Mouse (Mus musculus): Measurements from ENCODE around the gene Igfbp2. TPM values are rescaled to one million over a fixed set of nuclear protein-coding genes. Genes with fewer than 3 reads are reported as not detected.

Gene Igfbp2
- total RNA-seq, 2 experiments from 2014 or later, result 71.2 to 74.0 TPM

DNA sequence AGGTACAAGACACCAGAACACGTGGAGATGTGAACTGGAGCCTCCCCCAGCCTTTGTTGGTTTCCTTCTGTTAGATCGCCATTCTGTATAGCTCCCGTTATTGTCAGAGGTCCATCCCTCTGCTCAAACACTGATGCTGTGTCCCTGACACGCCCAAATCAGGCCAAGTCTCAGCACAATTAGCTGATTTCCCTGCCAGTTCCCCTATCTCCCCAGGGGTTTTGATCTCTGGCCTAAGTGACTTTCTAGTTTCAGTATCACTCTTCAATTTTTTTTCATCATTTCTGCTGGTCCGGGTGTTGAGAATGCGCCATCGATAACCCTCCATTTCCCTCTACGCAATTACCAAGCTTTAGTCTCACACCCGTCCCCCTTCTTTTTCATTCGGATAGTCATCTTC, 1.4 kb upstream of the Igfbp2 start:
- no peak overlapping the region for H3K27ac ChIP-seq
- intact Hi-C loops (cut with DNase I), result loop anchor here (10.0 kb wide), 1 partner anchor 108 kb away; the partner anchor contains the start of gene Rpl37a
- no peak for DNase-seq (ENCODE audit: extremely low spot score in 1 of 2, low spot score in 2 of 2)
- TF ChIP-seq CTCF (IDR thresholded peaks at IDR 0.05), result no peak
- H3K4me3 ChIP-seq, result no peak overlapping the region

- Histone ChIP-seq H3K27ac (0 out of 2 replicates have a peak overlapping the region, but pooled peaks have one; percentile 24), H3K4me3 (peak overlapping the region; percentile 50)
- intact Hi-C loops (cut with DNase I), result loop anchor here (2.0 to 10.0 kb wide), 3 partner anchors 30 to 110 kb away; partner anchors contain the start of gene Rpl37a
- DNase-seq (ENCODE audit: extremely low spot score in 1 of 2, low spot score in 2 of 2), result peak; percentile 28 to 30
- no peak for TF ChIP-seq CTCF (IDR thresholded peaks at IDR 0.05)
These were observed 401 bp downstream of the Igfbp2 start for GRCm38 (mm10) chr1:72824707-72825101.

GRCm38 (mm10) chr1:72825286-72825685, 983 bp downstream of the Igfbp2 start:
- TF ChIP-seq CTCF (IDR thresholded peaks at IDR 0.05), result no peak
- H3K27ac ChIP-seq, result no peak overlapping the region
- DNase-seq (ENCODE audit: extremely low spot score in 1 of 2, low spot score in 2 of 2), result no peak
- intact Hi-C loops (cut with DNase I), result loop anchor here (2.0 to 10.0 kb wide), 3 partner anchors 30 to 110 kb away; partner anchors contain the start of gene Rpl37a
- H3K4me3 ChIP-seq, result peak overlapping the region; percentile 50

DNA sequence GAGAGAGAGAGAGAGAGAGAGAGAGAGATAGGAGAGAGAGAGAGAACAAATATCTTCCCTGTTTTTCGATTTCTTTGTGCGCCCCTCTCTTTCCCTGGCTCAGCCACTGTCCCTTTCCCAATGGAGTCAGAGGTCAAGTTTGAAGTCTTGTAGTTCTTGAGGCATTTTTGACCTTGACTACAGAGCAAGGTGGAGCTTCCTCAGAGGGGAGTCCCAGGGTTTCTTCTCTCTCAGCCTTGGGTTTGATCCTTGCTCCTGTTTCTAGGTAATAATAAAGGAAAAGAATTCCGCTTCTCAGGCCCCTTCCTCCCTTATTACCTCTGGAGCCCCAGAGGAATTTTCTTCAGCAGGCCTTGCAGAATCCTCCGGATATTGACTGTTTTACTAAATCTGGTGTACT, 1.6 kb downstream of the Igfbp2 start:
- no peak overlapping the region for H3K4me3 ChIP-seq

GRCm38 (mm10) chr1:72826446-72826845, 2.1 kb downstream of the Igfbp2 start:
- Histone ChIP-seq H3K4me3 (no peak overlapping the region), H3K27ac (no peak overlapping the region)
- no peak for DNase-seq (ENCODE audit: extremely low spot score in 1 of 2, low spot score in 2 of 2)
- no peak for TF ChIP-seq CTCF (IDR thresholded peaks at IDR 0.05)
- intact Hi-C loops (cut with DNase I), result loop anchor here (5.0 to 10.0 kb wide), 2 partner anchors 84 to 112 kb away; partner anchors contain the start of gene Rpl37a

More for the DNA sequence above, 1.6 kb downstream of the Igfbp2 start:
- no peak for DNase-seq (ENCODE audit: extremely low spot score in 1 of 2, low spot score in 2 of 2)
- intact Hi-C loops (cut with DNase I), result loop anchor here (2.0 to 10.0 kb wide), 3 partner anchors 29 to 111 kb away; partner anchors contain the start of gene Rpl37a
- H3K27ac ChIP-seq, result no peak overlapping the region
- TF ChIP-seq CTCF (IDR thresholded peaks at IDR 0.05), result no peak

DNA sequence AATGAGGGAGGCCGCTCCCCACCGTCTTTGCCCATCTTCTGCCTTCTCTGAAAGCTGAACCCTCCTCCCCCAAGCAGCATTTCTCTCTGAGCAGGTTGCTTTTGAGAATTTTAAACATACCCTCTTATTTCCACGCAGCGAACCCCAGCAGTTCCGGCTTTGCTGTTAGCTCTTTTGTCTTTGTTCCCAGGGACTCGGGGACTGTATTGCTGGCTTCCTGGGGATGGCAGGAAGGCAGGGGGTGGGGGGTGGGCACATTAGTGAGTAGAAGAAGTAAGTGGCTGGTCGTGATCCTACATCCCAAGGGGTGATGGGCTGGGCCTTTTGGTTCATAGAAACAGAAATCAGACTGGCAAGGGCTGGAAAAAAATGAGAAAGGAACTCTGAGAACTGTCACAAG, 2.6 kb downstream of the Igfbp2 start:
- intact Hi-C loops (cut with DNase I), result loop anchor here (5.0 to 10.0 kb wide), 2 partner anchors 85 to 112 kb away; partner anchors contain the start of gene Rpl37a
- H3K27ac ChIP-seq, result no peak overlapping the region

GRCm38 (mm10) chr1:72827411-72828315, 3.4 kb downstream of the Igfbp2 start:
- Histone ChIP-seq H3K27ac (no peak overlapping the region), H3K4me3 (no peak overlapping the region)
- intact Hi-C loops (cut with DNase I), result loop anchor here (5.0 to 10.0 kb wide), 2 partner anchors 85 to 113 kb away; partner anchors contain the start of gene Rpl37a
- TF ChIP-seq CTCF (IDR thresholded peaks at IDR 0.05), result no peak
- DNase-seq (ENCODE audit: extremely low spot score in 1 of 2, low spot score in 2 of 2), result no peak

More for the DNA sequence above, 2.6 kb downstream of the Igfbp2 start:
- H3K4me3 ChIP-seq, result no peak overlapping the region
- no peak for TF ChIP-seq CTCF (IDR thresholded peaks at IDR 0.05)
- DNase-seq (ENCODE audit: extremely low spot score in 1 of 2, low spot score in 2 of 2), result no peak

DNA sequence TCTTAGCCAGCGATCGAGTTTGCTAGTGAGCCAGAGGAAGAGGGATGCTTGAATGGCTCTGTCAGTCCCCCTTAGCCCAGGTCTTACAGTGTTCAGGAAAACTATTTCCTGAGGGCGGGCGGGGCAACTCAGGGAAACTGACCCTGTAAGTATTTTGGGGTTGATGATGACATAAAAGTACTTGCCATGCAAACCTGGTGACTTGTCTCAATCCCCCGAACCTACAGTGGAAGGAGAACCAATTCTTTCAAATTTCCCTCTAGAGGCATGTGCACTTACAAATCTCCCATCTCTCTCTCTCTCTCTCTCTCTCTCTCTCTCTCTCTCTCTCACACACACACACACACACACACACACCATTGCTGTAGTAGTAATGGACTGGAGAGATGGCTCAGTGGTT, 4.5 kb downstream of the Igfbp2 start:
- Histone ChIP-seq H3K4me3 (no peak overlapping the region), H3K27ac (no peak overlapping the region)
- no peak for DNase-seq (ENCODE audit: extremely low spot score in 1 of 2, low spot score in 2 of 2)
- intact Hi-C loops (cut with DNase I), result loop anchor here (5.0 to 10.0 kb wide), 2 partner anchors 87 to 114 kb away; partner anchors contain the start of gene Rpl37a
- no peak for TF ChIP-seq CTCF (IDR thresholded peaks at IDR 0.05)

GRCm38 (mm10) chr1:72830485-72830884, 6.2 kb downstream of the Igfbp2 start:
- DNase-seq (ENCODE audit: extremely low spot score in 1 of 2, low spot score in 2 of 2), result no peak
- no peak for TF ChIP-seq CTCF (IDR thresholded peaks at IDR 0.05)
- Histone ChIP-seq H3K4me3 (no peak overlapping the region), H3K27ac (no peak overlapping the region)
- intact Hi-C loops (cut with DNase I), result no loop called here

GRCm38 (mm10) chr1:72832715-72833153, 8.4 kb downstream of the Igfbp2 start:
- no peak overlapping the region for H3K4me3 ChIP-seq
- intact Hi-C loops (cut with DNase I), result no loop called here
- no peak for DNase-seq (ENCODE audit: extremely low spot score in 1 of 2, low spot score in 2 of 2)
- no peak overlapping the region for H3K27ac ChIP-seq
- TF ChIP-seq CTCF (IDR thresholded peaks at IDR 0.05), result no peak

DNA sequence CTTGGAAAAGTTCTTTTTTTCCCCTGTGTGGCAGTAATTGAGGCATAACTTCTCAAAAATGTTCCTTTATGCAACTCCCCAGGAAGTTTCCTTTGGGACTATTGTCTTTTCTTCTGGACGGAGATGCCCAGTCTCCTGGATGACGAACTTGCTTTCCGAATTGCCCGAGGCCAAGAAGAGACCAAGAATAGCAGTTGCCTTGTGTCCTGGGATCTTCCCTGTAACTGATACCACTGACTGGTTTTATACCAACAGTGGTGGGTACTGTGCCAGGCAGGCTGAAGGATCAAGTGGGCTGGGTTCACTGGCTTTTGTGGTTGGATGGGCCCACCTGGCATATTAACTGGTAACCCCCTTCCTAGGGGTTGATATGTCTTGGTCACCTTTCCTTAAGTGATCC, 9.3 kb downstream of the Igfbp2 start:
- H3K4me3 ChIP-seq, result no peak overlapping the region
- H3K27ac ChIP-seq, result no peak overlapping the region
- DNase-seq (ENCODE audit: extremely low spot score in 1 of 2, low spot score in 2 of 2), result no peak
- no peak for TF ChIP-seq CTCF (IDR thresholded peaks at IDR 0.05)
- intact Hi-C loops (cut with DNase I), result no loop called here

- DNase-seq (ENCODE audit: extremely low spot score in 1 of 2, low spot score in 2 of 2), result no peak
- H3K4me3 ChIP-seq, result no peak overlapping the region
- no peak for TF ChIP-seq CTCF (IDR thresholded peaks at IDR 0.05)
- intact Hi-C loops (cut with DNase I), result no loop called here
- no peak overlapping the region for H3K27ac ChIP-seq
These were observed 15.1 kb downstream of the Igfbp2 start for GRCm38 (mm10) chr1:72839356-72839755.
